Mouse (Mus musculus) erythroid progenitor cell, adult 5-6 weeks (primary cell): Measurements from ENCODE around the gene Hcn1. TPM values are rescaled to one million over a fixed set of nuclear protein-coding genes. Genes with fewer than 3 reads are reported as not detected.

ENCODE experiments used
- ATAC-seq: replicated peaks from 2 replicates; pipeline ENCODE4 v1.8.0; 2016; ENCODE audit warnings: moderate number of reproducible peaks, mild to moderate bottlenecking, moderate TSS enrichment, inconsistent platforms; ENCODE audit not compliant: poor library complexity, low FRiP score, severe bottlenecking
- total RNA-seq, 2 experiments: library from RNA; stranded (forward) in 1 of 2; stranded (reverse) in 1 of 2; fragments of 150-400 nt in 1 of 2; fragments of 186-747, 209-891 nt in 1 of 2; gene quantifications; 2 replicates each; pipeline versions ENCODE4 v1.2.3 to v1.2.4; 2015 to 2017; ENCODE audit warnings: low replicate concordance in 2 of 2

Gene Hcn1
- total RNA-seq, 2 experiments from 2014 or later, result not detected

- ATAC-seq, result no peak
Measured at GRCm38 (mm10) chr13:117847290-117847689, 245.2 kb downstream of the Hcn1 start.

- ATAC-seq, result no peak
Measured at GRCm38 (mm10) chr13:117848757-117849156, 246.6 kb downstream of the Hcn1 start.

GRCm38 (mm10) chr13:117851954-117852710, 250.0 kb downstream of the Hcn1 start:
- no peak for ATAC-seq

- no peak for ATAC-seq
Measured at GRCm38 (mm10) chr13:117852711-117853051, 250.6 kb downstream of the Hcn1 start.

GRCm38 (mm10) chr13:117858416-117858815, 256.3 kb downstream of the Hcn1 start:
- no peak for ATAC-seq

GRCm38 (mm10) chr13:117877787-117878186, 275.7 kb downstream of the Hcn1 start:
- no peak for ATAC-seq

GRCm38 (mm10) chr13:117880471-117881225, 278.5 kb downstream of the Hcn1 start:
- no peak for ATAC-seq

- ATAC-seq, result no peak
Measured at GRCm38 (mm10) chr13:117892076-117892475, 290.0 kb downstream of the Hcn1 start.

- ATAC-seq, result no peak
Measured at GRCm38 (mm10) chr13:117898052-117898451, 295.9 kb downstream of the Hcn1 start.

- ATAC-seq, result no peak
Measured at GRCm38 (mm10) chr13:117907801-117908200, 305.7 kb downstream of the Hcn1 start.

- ATAC-seq, result no peak
Measured at GRCm38 (mm10) chr13:117929734-117930133, 327.6 kb downstream of the Hcn1 start.

- no peak for ATAC-seq
Measured at GRCm38 (mm10) chr13:117931746-117932145, 329.6 kb downstream of the Hcn1 start.

GRCm38 (mm10) chr13:117938761-117939160, 336.6 kb downstream of the Hcn1 start:
- no peak for ATAC-seq

GRCm38 (mm10) chr13:117940536-117941280, 338.6 kb downstream of the Hcn1 start:
- no peak for ATAC-seq

GRCm38 (mm10) chr13:117946843-117947242, 344.7 kb downstream of the Hcn1 start:
- ATAC-seq, result no peak

- ATAC-seq, result no peak
Measured at GRCm38 (mm10) chr13:117947704-117948376, 345.7 kb downstream of the Hcn1 start.

GRCm38 (mm10) chr13:117958496-117959421, 356.6 kb downstream of the Hcn1 start:
- no peak for ATAC-seq

- no peak for ATAC-seq
Measured at GRCm38 (mm10) chr13:117964620-117965019, 362.5 kb downstream of the Hcn1 start.

GRCm38 (mm10) chr13:117975382-117975781, 373.3 kb downstream of the Hcn1 start:
- no peak for ATAC-seq
